In genomic region chr9:112993627-112994026, GRCm38 (mm10) we compare ENCODE assay signal across 17 mouse cellular contexts.
"Had no signal": no experiment of that assay in that cellular context is flagged by ENCODE, and none has a peak within 500 bp of the region (broad histone marks: within the 10 kb centered on the region; RNA-seq: fewer than 3 reads in every experiment).

No protein-coding gene starts in this region.

- H3K9ac ChIP-seq: liver, embryonic 15.5 days; midbrain, embryonic 13.5 days had no signal

- H3K9me3 ChIP-seq: liver, embryonic 15.5 days; midbrain, embryonic 10.5 days; midbrain, embryonic 13.5 days had no signal

- H3K36me3 ChIP-seq: liver, embryonic 15.5 days; midbrain, embryonic 10.5 days; midbrain, embryonic 13.5 days had no signal

- DNase-seq: kidney, adult 2 months; kidney, postnatal 25 days; layer of hippocampus, adult 9-11 months; lung, adult 2 months; lung, postnatal 14 days; lung, postnatal 4 days; thymus, adult 2 months; thymus, postnatal 14 days; thymus, postnatal 4 days had no signal

- H3K4me3 ChIP-seq: layer of hippocampus, adult 2 months; liver, embryonic 15.5 days; midbrain, embryonic 10.5 days; midbrain, embryonic 13.5 days; myocyte had no signal

- H3K27me3 ChIP-seq: liver, embryonic 15.5 days; midbrain, embryonic 13.5 days had no signal

- H3K27ac ChIP-seq: kidney, postnatal 0 days; layer of hippocampus, adult 2 months; liver, embryonic 15.5 days; midbrain, embryonic 10.5 days; midbrain, embryonic 13.5 days had no signal

- H3K4me2 ChIP-seq: liver, embryonic 15.5 days; midbrain, embryonic 13.5 days had no signal

- H3K4me1 ChIP-seq: midbrain, embryonic 10.5 days; midbrain, embryonic 13.5 days had no signal

- ATAC-seq: intestine, embryonic 16.5 days; midbrain, embryonic 13.5 days; midbrain, embryonic 16.5 days had no signal
